In genomic region chrX:11892396-11892795, GRCm38 (mm10) we compare ENCODE assay signal across 23 mouse cellular contexts.
DNase-seq lines count a peak whose midpoint lies in the region; ATAC-seq and TF ChIP-seq lines count a peak whose summit lies in the region.
"Had no signal": no experiment of that assay in that cellular context is flagged by ENCODE, and none has a peak within 500 bp of the region (broad histone marks: within the 10 kb centered on the region; RNA-seq: fewer than 3 reads in every experiment).

No protein-coding gene starts in this region.

- TF ChIP-seq EP300 in CH12.LX (IDR thresholded peaks at IDR 0.05; ENCODE audit: low read length) = peak; percentile 41; the same call in 1 of the 2 replicates

- H3K9ac ChIP-seq in CH12.LX (ENCODE audit: insufficient read depth, low read depth) = no peak overlapping the region
- no peak overlapping the region for H3K9ac ChIP-seq in intestine, embryonic 15.5 days
- H3K9ac ChIP-seq: embryonic facial prominence, embryonic 12.5 days; embryonic facial prominence, embryonic 15.5 days; heart, embryonic 13.5 days; hindbrain, embryonic 12.5 days; hindbrain, embryonic 15.5 days had no signal

- dilution Hi-C loops in CH12.LX (cut with MboI; ENCODE audit: extremely low pct_ligation_motif_present, extremely low pct_unique_long_range_greater_than_20kb, low sequenced_read_pairs) = no loop called here

- 89% methylated on average over 5 of the region's 5 CpGs for WGBS in intestine, embryonic 15.5 days

- TF ChIP-seq POLR2A in CH12.LX (IDR thresholded peaks at IDR 0.05; ENCODE audit: low read depth, low read length) = no peak

- H3K27me3 ChIP-seq in CH12.LX (replicated peaks) = no peaks in the 10 kb centered on the region
- peaks cover 3% of the 10 kb centered on the region; the same call in 1 of the 2 replicates for H3K27me3 ChIP-seq in intestine, embryonic 15.5 days (replicated peaks)

- no peak for TF ChIP-seq CTCF in CH12.LX (conservative IDR thresholded peaks at IDR 0.05 in 1 of 2, IDR thresholded peaks at IDR 0.05 in 1 of 2; ENCODE audit: low read depth in 2 of 2, low read length in 2 of 2)

- H3K79me2 ChIP-seq in CH12.LX (replicated peaks; ENCODE audit: control insufficient read depth, extremely low read depth, insufficient read depth, poor library complexity, severe bottlenecking) = no peaks in the 10 kb centered on the region

- H3K36me3 ChIP-seq in CH12.LX (replicated peaks in 1 of 2; ENCODE audit: control insufficient read depth in 1 of 2, insufficient read depth in 1 of 2, low read length in 1 of 2) = no peaks in the 10 kb centered on the region
- H3K36me3 ChIP-seq in intestine, embryonic 15.5 days = no peaks in the 10 kb centered on the region
- H3K36me3 ChIP-seq: embryonic facial prominence, embryonic 12.5 days; embryonic facial prominence, embryonic 15.5 days; heart, embryonic 10.5 days; heart, embryonic 13.5 days; hindbrain, embryonic 12.5 days; hindbrain, embryonic 15.5 days had no signal

- peak; percentile 81 for DNase-seq in CH12.LX (ENCODE audit: extremely low read depth)
- peak; percentile 23 for DNase-seq in spleen, adult 12 weeks (ENCODE audit: low spot score)
- DNase-seq in spleen, postnatal 14 days (ENCODE audit: low spot score in 2 of 2) = peak; percentile 7
- no peak for DNase-seq in right cerebral cortex, adult 2 months (ENCODE audit: low spot score in 2 of 2)
- no peak for DNase-seq in right cerebral cortex, postnatal 10 days (ENCODE audit: low spot score in 2 of 2)
- DNase-seq in left cerebral cortex, adult 11 months (ENCODE audit: low spot score) = no peak
- DNase-seq: adrenal gland, adult 2 months; adrenal gland, postnatal 14 days; cerebellum, adult 11 months; cerebellum, adult 2 months; cerebellum, adult 9-11 months; cerebellum, postnatal 25 days; gastrocnemius, postnatal 25 days; heart, adult 2 months; heart, postnatal 14 days had no signal

- H3K9me3 ChIP-seq in CH12.LX (replicated peaks; ENCODE audit: low read length) = no peaks in the 10 kb centered on the region
- H3K9me3 ChIP-seq in intestine, embryonic 15.5 days = no peaks in the 10 kb centered on the region
- H3K9me3 ChIP-seq: embryonic facial prominence, embryonic 12.5 days; embryonic facial prominence, embryonic 15.5 days; heart, embryonic 10.5 days; heart, embryonic 13.5 days; hindbrain, embryonic 12.5 days; hindbrain, embryonic 15.5 days had no signal

- peaks cover 17 to 48% of the 10 kb centered on the region in 2 experiments for H3K4me1 ChIP-seq in CH12.LX (ENCODE audit: control insufficient read depth in 1 of 2, insufficient read depth in 2 of 2)
- H3K4me1 ChIP-seq in intestine, embryonic 15.5 days (replicated peaks) = 0 out of 2 replicates have a peak, but pooled peaks cover 5% of the 10 kb centered on the region
- H3K4me1 ChIP-seq: hindbrain, embryonic 12.5 days had no signal

- no peak; the same call in 1 of the 2 replicates for TF ChIP-seq RAD21 in CH12.LX (IDR thresholded peaks at IDR 0.05; ENCODE audit: low read depth, low read length)

- peak overlapping the region; percentile 75; the same call in 1 of the 2 replicates for H3K4me2 ChIP-seq in CH12.LX (ENCODE audit: insufficient read depth, low read depth, poor library complexity, severe bottlenecking)
- no peak overlapping the region for H3K4me2 ChIP-seq in intestine, embryonic 15.5 days (replicated peaks)
- H3K4me2 ChIP-seq: embryonic facial prominence, embryonic 12.5 days; embryonic facial prominence, embryonic 15.5 days; heart, embryonic 13.5 days; hindbrain, embryonic 12.5 days; hindbrain, embryonic 15.5 days had no signal

- H3K27ac ChIP-seq in CH12.LX (ENCODE audit: insufficient read depth, low read depth) = peak overlapping the region; percentile 85
- H3K27ac ChIP-seq in intestine, embryonic 15.5 days = no peak overlapping the region
- H3K27ac ChIP-seq: embryonic facial prominence, embryonic 12.5 days; embryonic facial prominence, embryonic 15.5 days; heart, adult 2 months; heart, embryonic 10.5 days; heart, embryonic 13.5 days; hindbrain, embryonic 12.5 days; hindbrain, embryonic 15.5 days had no signal

- H3K4me3 ChIP-seq in CH12.LX (replicated peaks in 1 of 3; ENCODE audit: low read depth in 2 of 3, low read length in 2 of 3, poor library complexity in 1 of 3) = no peak overlapping the region
- no peak overlapping the region for H3K4me3 ChIP-seq in intestine, embryonic 15.5 days (replicated peaks)
- H3K4me3 ChIP-seq: embryonic facial prominence, embryonic 12.5 days; embryonic facial prominence, embryonic 15.5 days; heart, adult 2 months; heart, embryonic 10.5 days; heart, embryonic 13.5 days; hindbrain, embryonic 12.5 days; hindbrain, embryonic 15.5 days had no signal

- ATAC-seq in intestine, embryonic 15.5 days = no peak
- ATAC-seq: forebrain, embryonic 14.5 days had no signal

- in situ Hi-C loops in CH12.LX (cut with MboI; ENCODE audit: low pct_ligation_motif_present, low pct_unique_long_range_greater_than_20kb, low sequenced_read_pairs) = no loop called here

TF ChIP-seq in CH12.LX, 34 proteins besides CTCF, POLR2A, EP300 and RAD21:
- TF ChIP-seq MXI1 (IDR thresholded peaks at IDR 0.05; ENCODE audit: low read depth, low read length) (no peak), HCFC1 (IDR thresholded peaks at IDR 0.05; ENCODE audit: low read depth, low read length) (no peak), MAZ (IDR thresholded peaks at IDR 0.05; ENCODE audit: low read depth, low read length) (no peak), ETS1 (conservative IDR thresholded peaks at IDR 0.05; ENCODE audit: low read depth, low read length) (peak; percentile 33; the same call in 1 of the 2 replicates), SMC3 (IDR thresholded peaks at IDR 0.05; ENCODE audit: low read depth, low read length) (0 out of 2 replicates have a peak, but pooled peaks have one; percentile 3), MAFK (IDR thresholded peaks at IDR 0.05; ENCODE audit: insufficient replicate concordance, low read length) (no peak), MEF2A (IDR thresholded peaks at IDR 0.05; ENCODE audit: borderline replicate concordance, low read depth, low read length) (0 out of 2 replicates have a peak, but pooled peaks have one; percentile 32), JUND (conservative IDR thresholded peaks at IDR 0.05; ENCODE audit: low read depth, low read length) (no peak), TCF12 (IDR thresholded peaks at IDR 0.05; ENCODE audit: low read depth, low read length) (peak; percentile 48; the same call in 1 of the 2 replicates), NELFE (IDR thresholded peaks at IDR 0.05; ENCODE audit: low read depth, low read length) (no peak), ELF1 (IDR thresholded peaks at IDR 0.05; ENCODE audit: low read depth, low read length) (no peak), IRF4 (IDR thresholded peaks at IDR 0.05; ENCODE audit: low read depth, low read length) (no peak), TBP (conservative IDR thresholded peaks at IDR 0.05; ENCODE audit: low read depth, low read length) (no peak), CHD1 (IDR thresholded peaks at IDR 0.05; ENCODE audit: low read depth, low read length) (no peak), MAX (IDR thresholded peaks at IDR 0.05; ENCODE audit: low read length) (0 out of 2 replicates have a peak, but pooled peaks have one; percentile 8), E2F4 (IDR thresholded peaks at IDR 0.05; ENCODE audit: insufficient replicate concordance, low read depth, low read length) (no peak), CHD2 (IDR thresholded peaks at IDR 0.05; ENCODE audit: low read length) (no peak), KAT2A (IDR thresholded peaks at IDR 0.05; ENCODE audit: insufficient replicate concordance, low read length) (no peak), SIN3A (IDR thresholded peaks at IDR 0.05; ENCODE audit: low read length) (no peak), MYC (IDR thresholded peaks at IDR 0.05; ENCODE audit: low read depth, low read length) (no peak)

Comparison
In these comparisons a context has a peak if more than half of its experiments do, and no peak if none do; other contexts are left out.
1. DNase-seq: peak in CH12.LX (single experiment), spleen, adult 12 weeks (single experiment) and spleen, postnatal 14 days (2 of 2); none in right cerebral cortex, adult 2 months (0 of 2), right cerebral cortex, postnatal 10 days (0 of 2) and left cerebral cortex, adult 11 months (single experiment).